Mouse (Mus musculus) kidney, postnatal 0 days (tissue): Measurements from ENCODE around the gene Tspan33. TPM values are rescaled to one million over a fixed set of nuclear protein-coding genes. Genes with fewer than 3 reads are reported as not detected.

Experiments
- ATAC-seq: fragments of 200-750 bp; cut with Nextera tagmentation; replicated peaks from 2 replicates; pipeline ENCODE4 v1.8.0; 2017; ENCODE audit warnings: low read depth, moderate number of reproducible peaks, moderate TSS enrichment, moderate library complexity; ENCODE audit not compliant: low FRiP score
- DNase-seq: peaks from one replicate; pipeline ENCODE4 v3.0.0-alpha.2; 2016; ENCODE audit warnings: low spot score
- H3K27ac ChIP-seq: fragments of 300-500 bp; sonication (generic); 2 replicates; pipeline ENCODE4 v1.5.1; 2014; ENCODE audit warnings: mild to moderate bottlenecking
- H3K27me3 ChIP-seq: fragments of 300-500 bp; sonication (generic); 2 replicates; pipeline ENCODE4 v1.6.1; 2014; ENCODE audit warnings: low read length, mixed read lengths; ENCODE audit not compliant: insufficient read depth
- H3K36me3 ChIP-seq: fragments of 300-500 bp; sonication (generic); 2 replicates; pipeline ENCODE4 v1.6.1; 2014; ENCODE audit warnings: low read length, mixed read lengths; ENCODE audit not compliant: insufficient read depth
- H3K4me1 ChIP-seq: fragments of 300-500 bp; sonication (generic); replicated peaks from 2 replicates; pipeline ENCODE4 v1.6.1; 2014; ENCODE audit warnings: antibody characterized with exemption, low read length, mixed read lengths; ENCODE audit not compliant: insufficient read depth
- H3K4me2 ChIP-seq: fragments of 300-500 bp; sonication (generic); 2 replicates; pipeline ENCODE4 v1.6.1; 2014; ENCODE audit warnings: mild to moderate bottlenecking, low read length, moderate library complexity, mixed read lengths
- H3K4me3 ChIP-seq: fragments of 300-500 bp; sonication (generic); replicated peaks from 2 replicates; pipeline ENCODE4 v1.5.1; 2014; ENCODE audit warnings: low read depth, low read length
- H3K9ac ChIP-seq: fragments of 300-500 bp; sonication (generic); 2 replicates; pipeline ENCODE4 v1.6.1; 2014; ENCODE audit warnings: low read depth, low read length
- H3K9me3 ChIP-seq: fragments of 300-500 bp; sonication (generic); replicated peaks from 2 replicates; pipeline ENCODE4 v1.6.1; 2016; ENCODE audit warnings: low read length, inconsistent platforms, mixed read lengths
- CTCF ChIP-seq: IDR thresholded peaks from 2 replicates; pipeline ENCODE4 v1.5.1; 2016; ENCODE audit warnings: antibody characterized with exemption, low read depth, mild to moderate bottlenecking, moderate library complexity
- WGBS: fragments of 180-500 bp; shearing (Covaris S2); extraction: QIAGEN DNeasy Blood & Tissue Kit; methylation state at CpG from one replicate; pipeline ENCODE4 v1.1.7; 2014; 5-methylcytosine and 5-hydroxymethylcytosine counted together
- polyA plus RNA-seq: library from polyadenylated mRNA; unstranded; fragments of >200 nt; fragmentation: Nextera tagmentation; extraction: Ambion mirVana; gene quantifications from 2 replicates; pipeline ENCODE4 v1.2.1, GENCODE M21; 2015

Gene Tspan33
- polyA plus RNA-seq = 24.9 and 25.2 TPM in 2 replicates

GRCm38 (mm10) chr6:29693953-29694352 lies at the start of gene Tspan33:
Gene Tspan33 (plus strand): TSS chr6:29694222.
- peak within 1 kb of the TSS; percentile 77; the same call in 1 of the 2 replicates for H3K27ac ChIP-seq
- H3K4me3 ChIP-seq = peak within 1 kb of the TSS; percentile 78
- DNase-seq (peak; percentile 96), ATAC-seq (peak; percentile 99)
- under 1% methylated on average over 41 of the region's 41 CpGs for WGBS
- no peaks in the 10 kb centered on the region for H3K9me3 ChIP-seq
- peak within 1 kb of the TSS; percentile 98 for H3K4me2 ChIP-seq
- H3K4me1 ChIP-seq = no peaks in the 10 kb centered on the region; the same call in 1 of the 2 replicates
- H3K27me3 ChIP-seq = no peaks in the 10 kb centered on the region
- H3K36me3 ChIP-seq = no peaks in the 10 kb centered on the region
- TF ChIP-seq CTCF = no peak
- peak within 1 kb of the TSS; percentile 86 for H3K9ac ChIP-seq

- H3K36me3 ChIP-seq = no peaks in the 10 kb centered on the region
- TF ChIP-seq CTCF = peak; percentile 96
- ATAC-seq (peak; percentile 77; the same call in 1 of the 2 replicates), DNase-seq (peak; percentile 93)
- no peak overlapping the region for H3K4me3 ChIP-seq
- H3K9ac ChIP-seq = no peak overlapping the region
- H3K4me2 ChIP-seq = no peak overlapping the region
- H3K27me3 ChIP-seq = no peaks in the 10 kb centered on the region
- 28% methylated on average over 14 of the region's 14 CpGs for WGBS
- H3K27ac ChIP-seq = no peak overlapping the region
- H3K4me1 ChIP-seq = no peaks in the 10 kb centered on the region
- H3K9me3 ChIP-seq = no peaks in the 10 kb centered on the region
These were observed 44.4 kb upstream of the Tspan33 start for GRCm38 (mm10) chr6:29649494-29650169.

GRCm38 (mm10) chr6:29650170-29650549 lies 43.9 kb upstream of the Tspan33 start:
- Histone ChIP-seq H3K4me3 (no peak overlapping the region), H3K36me3 (no peaks in the 10 kb centered on the region), H3K9me3 (no peaks in the 10 kb centered on the region), H3K4me1 (no peaks in the 10 kb centered on the region), H3K27me3 (no peaks in the 10 kb centered on the region), H3K4me2 (no peak overlapping the region), H3K9ac (no peak overlapping the region), H3K27ac (no peak overlapping the region)
- DNase-seq (no peak), ATAC-seq (peak; percentile 62; the same call in 1 of the 2 replicates)
- WGBS = 61% methylated on average over 10 of the region's 10 CpGs
- no peak for TF ChIP-seq CTCF

- Histone ChIP-seq H3K4me3 (no peak overlapping the region), H3K9me3 (no peaks in the 10 kb centered on the region), H3K4me1 (no peaks in the 10 kb centered on the region), H3K9ac (no peak overlapping the region), H3K4me2 (no peak overlapping the region), H3K27ac (no peak overlapping the region), H3K36me3 (no peaks in the 10 kb centered on the region), H3K27me3 (no peaks in the 10 kb centered on the region)
- DNase-seq (no peak), ATAC-seq (no peak)
- TF ChIP-seq CTCF = no peak
These were observed 40.8 kb upstream of the Tspan33 start for GRCm38 (mm10) chr6:29653271-29653670.

GRCm38 (mm10) chr6:29658626-29659475 lies 35.2 kb upstream of the Tspan33 start:
- WGBS = 72% methylated on average over 3 of the region's 3 CpGs
- Histone ChIP-seq H3K9me3 (no peaks in the 10 kb centered on the region), H3K27me3 (no peaks in the 10 kb centered on the region), H3K36me3 (no peaks in the 10 kb centered on the region), H3K4me2 (no peak overlapping the region), H3K27ac (peak overlapping the region; percentile 83), H3K9ac (no peak overlapping the region), H3K4me3 (no peak overlapping the region), H3K4me1 (0 out of 2 replicates have a peak, but pooled peaks cover 4% of the 10 kb centered on the region)
- TF ChIP-seq CTCF = no peak
- DNase-seq = peak; percentile 27
- peak; percentile 68 for ATAC-seq

- no peak for TF ChIP-seq CTCF
- DNase-seq = no peak
These were observed 34.1 kb upstream of the Tspan33 start for GRCm38 (mm10) chr6:29659964-29660363.

More at GRCm38 (mm10) chr6:29659964-29660363, 34.1 kb upstream of the Tspan33 start:
- H3K4me3 ChIP-seq = no peak overlapping the region
- H3K4me1 ChIP-seq = 0 out of 2 replicates have a peak, but pooled peaks cover 4% of the 10 kb centered on the region
- H3K27ac ChIP-seq = peak overlapping the region; percentile 83
- ATAC-seq = 0 out of 2 replicates have a peak, but pooled peaks have one; percentile 2
- H3K9ac ChIP-seq = no peak overlapping the region
- 72% methylated on average over 2 of the region's 2 CpGs for WGBS
- no peaks in the 10 kb centered on the region for H3K36me3 ChIP-seq
- H3K4me2 ChIP-seq = no peak overlapping the region
- no peaks in the 10 kb centered on the region for H3K9me3 ChIP-seq
- no peaks in the 10 kb centered on the region for H3K27me3 ChIP-seq
